Mouse (Mus musculus): ENCODE data around the gene 2300009A05Rik.
A peak's percentile ranks its signal among the peaks of the same experiment; 100 is the strongest.

Gene 2300009A05Rik

DNA sequence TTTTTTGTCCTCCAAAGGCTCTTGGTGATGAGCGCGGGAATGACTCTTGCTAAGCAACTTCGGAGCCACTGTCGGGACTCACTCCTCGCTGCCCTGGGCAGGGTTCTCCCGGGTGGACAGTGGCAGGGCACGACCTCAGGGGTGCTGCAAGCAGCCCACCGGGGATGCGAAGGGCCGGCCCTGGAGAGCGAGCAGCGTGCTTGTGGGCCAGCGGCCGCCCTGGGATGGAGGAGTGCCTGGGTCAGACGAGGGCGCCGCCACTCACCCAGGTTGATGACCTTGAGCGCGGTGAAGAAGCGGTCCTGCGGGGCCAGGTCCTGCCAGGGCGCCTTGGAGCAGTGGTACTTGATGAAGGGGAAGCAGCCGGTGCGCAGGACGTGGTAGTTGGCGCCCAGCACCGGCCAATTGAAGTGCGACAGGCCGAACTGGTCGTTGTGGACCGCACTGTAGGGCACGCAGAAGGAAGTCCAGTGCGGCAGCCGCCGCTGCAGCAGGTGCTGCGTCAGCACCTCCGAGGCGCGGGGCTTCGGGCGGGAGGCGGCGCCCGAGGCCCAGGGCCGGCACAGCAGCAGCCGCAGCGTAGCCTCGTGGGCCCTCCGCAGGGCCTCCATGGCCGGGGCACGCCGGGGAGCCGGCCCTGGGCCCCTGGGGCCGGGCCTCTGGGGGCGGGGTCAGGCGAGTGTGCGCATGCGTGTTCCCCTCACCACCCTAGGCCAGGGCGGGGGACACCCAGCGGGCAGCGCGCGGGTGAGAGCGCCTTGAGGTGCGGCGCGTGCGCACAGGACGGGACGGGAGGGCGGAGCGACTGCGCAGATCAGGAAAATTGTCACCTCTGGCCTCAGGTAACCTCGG lies at the start of gene 2300009A05Rik:
2300009A05Rik (minus strand) TSS at position 636 of the 852 bp plus-strand sequence.
- DNase-seq (ENCODE audit: extremely low spot score, low spot score), result peak; percentile 94

DNA sequence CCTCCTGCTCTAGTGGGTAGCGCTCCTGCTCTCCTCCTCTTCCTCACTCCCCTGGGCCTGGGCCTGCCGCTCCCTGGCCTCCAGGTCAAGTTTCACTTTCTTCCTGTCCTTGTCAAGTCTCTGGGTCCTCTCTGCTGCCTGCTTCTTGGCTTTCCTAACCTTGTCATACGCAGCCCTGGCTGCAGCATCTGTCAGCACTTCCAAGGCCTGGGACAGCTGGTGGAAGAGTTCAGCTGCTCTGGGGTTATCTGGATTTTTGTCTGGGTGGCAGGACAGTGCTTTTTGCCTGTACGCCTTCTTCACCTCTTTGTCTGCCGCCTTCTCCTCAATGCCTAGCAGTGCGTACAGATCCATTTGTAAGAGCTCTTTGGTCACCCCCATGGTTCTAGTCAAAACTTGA lies 44.6 kb upstream of the 2300009A05Rik start:
- no peak for DNase-seq (ENCODE audit: extremely low spot score, low spot score)

GRCm38 (mm10) chr9:63430652-63431051 lies 31.6 kb upstream of the 2300009A05Rik start:
- DNase-seq (ENCODE audit: extremely low spot score, low spot score), result no peak

GRCm38 (mm10) chr9:63421096-63421736 lies 22.2 kb upstream of the 2300009A05Rik start:
- DNase-seq (ENCODE audit: extremely low spot score, low spot score), result no peak

DNA sequence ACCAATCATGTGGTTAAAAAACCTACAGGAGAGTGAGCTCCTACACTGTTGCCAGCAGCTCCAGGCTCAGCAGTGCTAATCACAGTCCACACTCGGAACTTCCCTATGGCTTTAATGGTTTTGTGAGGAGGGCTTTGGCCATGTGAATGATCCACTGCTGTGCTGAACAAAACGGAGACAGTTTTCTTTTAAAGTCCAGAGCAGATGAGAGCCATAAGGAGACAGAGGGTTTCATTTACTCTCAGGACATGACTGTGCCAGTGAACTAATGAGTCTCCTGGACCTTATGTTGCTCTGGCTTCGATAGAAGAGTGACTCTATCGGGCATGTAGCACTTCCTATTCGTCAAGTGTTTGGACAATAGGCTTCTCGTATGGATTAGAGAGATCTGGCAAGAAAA lies 21.4 kb upstream of the 2300009A05Rik start:
- no peak for DNase-seq (ENCODE audit: extremely low spot score, low spot score)

DNA sequence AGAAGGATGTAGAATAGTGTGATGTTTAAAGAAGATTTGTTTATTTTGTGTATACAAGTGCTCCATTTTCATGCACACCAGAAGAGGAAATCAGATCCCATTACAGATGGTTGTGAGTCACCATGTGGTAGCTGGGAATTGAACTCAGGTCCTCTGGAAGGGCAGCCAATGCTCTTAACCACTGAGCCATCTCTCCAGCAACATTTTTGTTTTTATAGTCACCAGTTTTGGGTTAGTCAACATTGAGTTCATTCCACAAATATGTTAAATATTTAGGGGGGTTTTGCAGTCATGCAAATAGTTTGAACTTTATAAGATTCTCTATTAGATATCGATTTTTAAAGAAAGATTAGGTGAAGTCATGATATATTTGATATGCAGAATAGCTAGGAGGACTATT lies 1.1 kb upstream of the 2300009A05Rik start:
- DNase-seq (ENCODE audit: extremely low spot score, low spot score), result no peak

- DNase-seq (ENCODE audit: extremely low spot score, low spot score), result no peak
These were observed 393 bp upstream of the 2300009A05Rik start for GRCm38 (mm10) chr9:63399463-63399815.

DNA sequence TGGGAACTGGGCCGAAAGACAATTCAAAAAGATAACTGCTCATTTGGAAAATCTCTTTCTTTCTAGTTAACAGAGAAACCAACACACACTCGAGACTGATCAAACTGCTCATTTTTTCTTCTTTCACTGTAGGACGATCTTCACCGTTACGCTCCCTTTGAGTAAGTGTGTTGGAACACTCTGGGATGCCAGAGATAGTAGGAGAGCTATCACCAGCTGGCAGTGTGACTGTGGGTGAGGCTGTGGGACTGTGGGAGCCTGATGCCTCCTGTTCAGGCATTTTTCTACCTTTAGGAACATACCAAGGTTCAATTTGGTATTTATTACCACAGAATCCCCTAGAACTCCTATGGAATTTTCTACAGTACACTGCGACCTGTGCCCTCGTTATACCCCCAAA lies 3.4 kb downstream of the 2300009A05Rik start:
- DNase-seq (ENCODE audit: extremely low spot score, low spot score), result no peak

DNA sequence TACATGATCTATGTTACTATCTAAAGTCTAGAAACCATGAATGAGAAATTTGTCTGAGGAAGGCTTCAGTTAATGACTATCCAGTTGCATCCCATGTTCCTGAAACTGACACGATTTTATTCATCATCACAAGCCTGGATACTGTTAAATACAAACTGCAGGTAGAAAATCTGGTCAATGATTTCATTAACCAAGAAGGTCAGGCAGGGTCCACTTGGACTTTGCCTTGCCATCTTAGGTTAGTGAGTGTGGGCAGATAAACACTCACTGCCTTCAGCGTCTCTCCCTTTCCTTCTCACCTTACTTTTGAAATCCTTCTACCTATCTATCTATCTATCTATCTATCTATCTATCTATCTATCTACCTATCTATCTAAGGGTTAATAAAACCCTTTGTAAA lies 7.7 kb downstream of the 2300009A05Rik start:
- no peak for DNase-seq (ENCODE audit: extremely low spot score, low spot score)

DNA sequence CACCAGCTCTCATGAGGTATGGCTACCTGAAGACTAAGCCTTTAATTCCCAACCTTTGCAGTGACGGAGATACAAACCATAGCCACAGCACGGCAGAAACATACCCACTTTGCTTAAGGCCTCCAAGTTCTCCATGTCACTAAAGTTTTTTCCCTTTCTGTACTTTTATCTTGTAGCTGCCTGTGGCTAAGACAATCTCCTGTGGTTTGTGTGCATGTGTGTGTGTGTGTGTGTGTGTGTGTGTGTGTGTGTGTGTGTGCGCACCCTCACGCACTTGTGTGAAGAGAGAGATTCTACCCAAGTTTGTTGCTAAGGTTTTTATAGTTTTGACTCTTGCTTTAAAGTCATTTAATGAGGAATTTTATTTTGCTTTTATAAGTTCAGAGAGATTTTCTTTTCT lies 16.3 kb downstream of the 2300009A05Rik start:
- DNase-seq (ENCODE audit: extremely low spot score, low spot score), result no peak

GRCm38 (mm10) chr9:63380326-63380725 lies 18.7 kb downstream of the 2300009A05Rik start:
- DNase-seq (ENCODE audit: extremely low spot score, low spot score), result no peak

- DNase-seq (ENCODE audit: extremely low spot score, low spot score), result no peak
These were observed 20.9 kb downstream of the 2300009A05Rik start for GRCm38 (mm10) chr9:63378174-63378573.

- DNase-seq (ENCODE audit: extremely low spot score, low spot score), result peak; percentile 90
These were observed 21.5 kb downstream of the 2300009A05Rik start, which contains the start of gene Map2k5 for GRCm38 (mm10) chr9:63377270-63378142. TSS of gene Map2k5 (minus strand) at chr9:63377902.

DNA sequence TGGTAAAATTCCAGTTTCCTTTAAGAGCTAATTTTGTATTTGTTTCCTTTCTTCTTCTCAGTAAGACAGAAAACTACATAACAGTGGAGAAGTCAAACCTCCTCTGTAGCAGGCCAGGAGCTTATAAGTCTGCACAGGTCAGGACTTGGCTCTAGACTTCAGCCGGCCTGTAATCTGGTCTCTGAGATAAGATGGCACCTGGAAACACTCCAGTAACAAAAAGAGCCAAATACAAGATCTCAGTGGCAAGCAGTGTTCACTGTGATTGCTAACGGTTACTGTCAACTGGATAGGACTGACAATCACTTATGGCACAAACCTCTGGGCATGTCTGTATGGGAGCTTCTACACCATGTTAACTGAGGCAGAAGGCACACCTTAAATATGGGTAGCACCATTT lies 25.7 kb downstream of the 2300009A05Rik start:
- no peak for DNase-seq (ENCODE audit: extremely low spot score, low spot score)

DNA sequence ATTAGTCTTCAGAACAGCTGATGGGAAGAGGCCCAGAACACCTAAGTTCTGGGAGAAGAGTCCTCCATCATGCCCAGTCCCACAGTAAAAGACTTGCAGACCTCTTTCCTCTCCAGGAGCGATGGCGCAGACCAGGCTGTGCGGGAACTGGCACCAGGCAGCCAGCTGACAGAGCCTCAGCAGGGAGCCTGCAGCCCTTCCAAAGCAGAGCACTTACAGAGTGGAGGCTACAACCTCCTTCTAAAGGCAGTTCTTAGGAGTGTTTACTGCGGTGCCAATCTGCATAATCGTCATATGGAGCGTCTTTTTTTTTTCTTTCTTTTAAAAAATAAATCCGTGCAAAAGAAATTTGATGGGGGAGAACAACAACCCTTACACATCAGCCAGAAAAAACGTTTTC lies 26.5 kb downstream of the 2300009A05Rik start:
- DNase-seq (ENCODE audit: extremely low spot score, low spot score), result no peak

DNA sequence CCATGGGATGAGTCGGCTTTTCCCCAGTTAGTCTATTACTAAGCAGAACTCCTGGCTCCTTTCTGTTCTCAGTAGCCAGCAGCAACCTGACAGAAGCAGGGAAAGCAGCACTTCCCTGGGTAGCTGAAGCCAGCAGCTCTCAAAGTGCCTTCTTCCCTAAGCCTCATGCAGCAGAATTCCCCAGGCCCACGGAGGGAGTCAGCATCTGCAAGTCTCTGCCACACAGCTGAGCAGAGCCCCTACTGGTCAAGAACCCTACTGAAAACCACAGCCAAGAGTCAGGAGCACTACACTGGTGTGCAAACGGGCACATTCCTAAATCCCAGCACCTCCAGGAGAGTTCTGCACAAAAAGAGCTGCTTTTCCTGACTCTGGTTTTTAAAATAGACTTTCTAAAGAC lies 38.6 kb downstream of the 2300009A05Rik start:
- no peak for DNase-seq (ENCODE audit: extremely low spot score, low spot score)

DNA sequence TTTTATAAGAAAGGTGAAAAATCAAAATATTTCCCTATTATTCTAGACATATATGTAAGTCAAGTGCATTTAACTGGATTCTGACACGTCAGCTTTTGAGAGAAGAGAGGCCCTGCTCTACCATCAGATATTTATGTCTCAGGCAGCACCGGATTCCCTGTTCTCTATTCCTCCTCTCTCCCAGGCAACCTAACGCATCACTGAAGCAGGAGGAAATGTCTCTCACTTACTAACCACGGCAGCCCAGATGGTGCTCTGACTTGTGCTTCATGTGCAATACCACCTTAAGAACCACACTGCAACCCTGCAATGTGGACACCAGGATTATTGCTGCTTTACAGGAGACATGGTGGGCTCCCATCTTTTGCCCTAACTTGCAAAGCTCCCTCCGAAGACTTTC lies 40.0 kb downstream of the 2300009A05Rik start:
- DNase-seq (ENCODE audit: extremely low spot score, low spot score), result no peak

- no peak for DNase-seq (ENCODE audit: extremely low spot score, low spot score)
These were observed 42.3 kb downstream of the 2300009A05Rik start for GRCm38 (mm10) chr9:63356721-63357120.

DNA sequence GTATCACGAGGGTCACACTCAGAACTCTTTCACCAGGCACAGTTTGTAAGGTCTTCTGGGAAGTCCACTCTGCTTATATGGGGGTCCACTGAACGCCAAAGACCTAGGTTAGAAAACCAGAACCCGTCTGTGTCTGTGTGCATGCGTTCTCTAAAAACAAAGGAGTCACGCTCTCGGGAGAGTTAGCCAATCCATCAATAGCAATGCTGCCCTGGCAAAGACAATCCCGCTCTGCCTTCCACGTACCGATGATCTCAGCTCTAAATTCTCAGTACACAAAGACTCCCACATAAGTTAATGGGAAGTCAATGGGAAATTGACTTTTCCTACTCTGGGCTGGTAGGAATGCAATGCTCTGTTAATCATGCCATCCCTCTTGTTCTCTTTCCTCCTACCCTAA lies 42.8 kb downstream of the 2300009A05Rik start:
- DNase-seq (ENCODE audit: extremely low spot score, low spot score), result no peak

GRCm38 (mm10) chr9:63354168-63354567 lies 44.9 kb downstream of the 2300009A05Rik start:
- no peak for DNase-seq (ENCODE audit: extremely low spot score, low spot score)

DNA sequence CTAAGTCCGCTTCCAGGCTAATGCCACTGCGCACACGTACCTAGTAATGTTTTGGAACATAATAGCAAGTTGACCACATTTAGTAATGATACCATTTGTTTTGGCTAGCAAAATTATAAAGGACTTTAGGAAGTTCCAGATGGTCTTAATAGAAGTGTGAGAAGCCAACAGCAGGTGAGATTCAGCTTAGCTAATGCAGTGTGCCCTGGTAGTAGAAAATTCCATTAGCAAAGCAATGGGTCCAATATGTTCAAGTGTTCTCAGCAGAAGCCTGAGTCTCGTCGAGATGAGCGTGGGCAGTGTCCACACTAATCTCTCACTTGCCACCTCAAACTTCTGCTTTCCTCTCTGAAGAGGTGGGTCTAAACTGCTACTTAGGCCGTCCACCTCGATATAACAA lies 49.0 kb downstream of the 2300009A05Rik start:
- DNase-seq (ENCODE audit: extremely low spot score, low spot score), result no peak

DNA sequence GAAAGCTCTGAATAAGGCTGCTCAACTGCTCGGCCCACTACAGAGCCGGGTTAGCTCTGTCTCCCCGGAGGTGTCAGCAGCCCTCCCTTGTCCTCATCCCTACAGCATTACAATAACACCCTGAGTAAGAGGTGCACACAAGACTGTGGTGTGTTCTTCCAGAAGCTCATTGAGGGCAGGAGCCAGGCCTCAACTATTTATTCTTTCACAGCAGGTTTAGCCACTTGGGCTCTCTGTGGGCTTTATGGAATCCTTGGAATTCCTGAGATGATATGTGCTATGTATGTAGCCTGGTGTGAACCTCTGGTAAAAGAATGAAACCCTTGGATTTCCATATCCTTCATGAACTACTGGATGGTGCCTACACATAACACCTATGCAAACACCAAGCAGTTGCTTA lies 49.8 kb downstream of the 2300009A05Rik start:
- no peak for DNase-seq (ENCODE audit: extremely low spot score, low spot score)
